Mouse (Mus musculus) stomach, embryonic 16.5 days (tissue): Measurements from ENCODE around the gene Add2. TPM values are rescaled to one million over a fixed set of nuclear protein-coding genes. Genes with fewer than 3 reads are reported as not detected.

ENCODE experiments used
- ATAC-seq: fragments of 200-750 bp; cut with Nextera tagmentation; 2 replicates; pipeline ENCODE4 v1.8.0; 2017; ENCODE audit warnings: moderate number of reproducible peaks, moderate TSS enrichment; ENCODE audit not compliant: insufficient read depth, low FRiP score
- H3K27ac ChIP-seq: fragments of 300-500 bp; sonication (generic); 2 replicates; pipeline ENCODE4 v1.5.1; 2014; ENCODE audit warnings: low read length
- H3K27me3 ChIP-seq: fragments of 300-500 bp; sonication (generic); 2 replicates; pipeline ENCODE4 v1.6.1; 2014; ENCODE audit warnings: low read length, control low read depth, mixed read lengths; ENCODE audit not compliant: control insufficient read depth, insufficient read depth
- H3K36me3 ChIP-seq: fragments of 300-500 bp; sonication (generic); 2 replicates; pipeline ENCODE4 v1.6.1; 2014; ENCODE audit warnings: low read length; ENCODE audit not compliant: control insufficient read depth, insufficient read depth
- H3K4me1 ChIP-seq: fragments of 300-500 bp; sonication (generic); 2 replicates; pipeline ENCODE4 v1.6.1; 2014; ENCODE audit warnings: low read length, control low read depth, mixed read lengths; ENCODE audit not compliant: control insufficient read depth, insufficient read depth
- H3K4me2 ChIP-seq: fragments of 300-500 bp; sonication (generic); 2 replicates; pipeline ENCODE4 v1.6.1; 2014; ENCODE audit warnings: low read depth, low read length, mixed read lengths
- H3K4me3 ChIP-seq: fragments of 300-500 bp; sonication (generic); replicated peaks from 2 replicates; pipeline ENCODE4 v1.5.1; 2014; ENCODE audit warnings: mild to moderate bottlenecking, low read length
- H3K9ac ChIP-seq: fragments of 300-500 bp; sonication (generic); 2 replicates; pipeline ENCODE4 v1.6.1; 2014; ENCODE audit warnings: low read length
- H3K9me3 ChIP-seq: fragments of 300-500 bp; sonication (generic); replicated peaks from 2 replicates; pipeline ENCODE4 v1.6.1; 2016; ENCODE audit warnings: low read length, control low read depth; ENCODE audit not compliant: control insufficient read depth
- WGBS: fragments of 180-500 bp; shearing (Covaris S2); extraction: QIAGEN DNeasy Blood & Tissue Kit; methylation state at CpG from one replicate; pipeline ENCODE4 v1.1.7; 2014; 5-methylcytosine and 5-hydroxymethylcytosine counted together
- polyA plus RNA-seq: library from polyadenylated mRNA; unstranded; fragments of >200 nt; fragmentation: Nextera tagmentation; extraction: Ambion mirVana; gene quantifications from 2 replicates; pipeline ENCODE4 v1.2.1, GENCODE M21; 2015

Add2 gene
- polyA plus RNA-seq, 1 experiment from 2014 or later, result 8.6 TPM

DNA sequence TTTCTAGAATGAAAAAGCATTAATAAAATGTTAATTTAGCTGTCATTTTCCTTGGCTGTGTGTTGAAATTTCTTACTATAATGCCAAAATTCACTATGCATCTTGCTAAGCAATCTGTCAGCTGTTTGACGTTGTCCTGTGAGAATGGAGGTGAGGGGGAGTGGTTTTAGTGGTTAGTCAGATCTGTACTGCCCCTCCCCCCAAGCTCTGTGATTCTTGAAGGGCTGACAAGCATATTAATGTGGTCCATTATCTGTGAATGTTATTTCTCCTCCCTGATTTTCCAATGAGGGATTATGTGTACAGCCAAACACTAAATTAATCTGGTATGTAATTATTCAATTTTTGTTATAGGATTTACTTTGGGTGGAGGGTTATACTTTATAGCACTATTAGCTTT, 30.0 kb downstream of the Add2 start:
- H3K9me3 ChIP-seq, result no peaks in the 10 kb centered on the region
- no peaks in the 10 kb centered on the region for H3K4me1 ChIP-seq
- H3K36me3 ChIP-seq, result no peaks in the 10 kb centered on the region
- H3K27me3 ChIP-seq, result no peaks in the 10 kb centered on the region
- no peak overlapping the region for H3K4me3 ChIP-seq
- no peak overlapping the region for H3K27ac ChIP-seq
- ATAC-seq, result no peak
- H3K9ac ChIP-seq, result no peak overlapping the region
- 0% methylated on average over 1 of the region's 1 CpGs for WGBS
- no peak overlapping the region for H3K4me2 ChIP-seq

- Histone ChIP-seq H3K27me3 (no peaks in the 10 kb centered on the region), H3K27ac (no peak overlapping the region), H3K9ac (no peak overlapping the region), H3K9me3 (no peaks in the 10 kb centered on the region), H3K4me1 (no peaks in the 10 kb centered on the region), H3K4me3 (no peak overlapping the region), H3K36me3 (no peaks in the 10 kb centered on the region), H3K4me2 (no peak overlapping the region)
- ATAC-seq, result no peak
- WGBS, result 28% methylated on average over 7 of the region's 7 CpGs
These were observed 30.8 kb downstream of the Add2 start for GRCm38 (mm10) chr6:86059151-86059853.

DNA sequence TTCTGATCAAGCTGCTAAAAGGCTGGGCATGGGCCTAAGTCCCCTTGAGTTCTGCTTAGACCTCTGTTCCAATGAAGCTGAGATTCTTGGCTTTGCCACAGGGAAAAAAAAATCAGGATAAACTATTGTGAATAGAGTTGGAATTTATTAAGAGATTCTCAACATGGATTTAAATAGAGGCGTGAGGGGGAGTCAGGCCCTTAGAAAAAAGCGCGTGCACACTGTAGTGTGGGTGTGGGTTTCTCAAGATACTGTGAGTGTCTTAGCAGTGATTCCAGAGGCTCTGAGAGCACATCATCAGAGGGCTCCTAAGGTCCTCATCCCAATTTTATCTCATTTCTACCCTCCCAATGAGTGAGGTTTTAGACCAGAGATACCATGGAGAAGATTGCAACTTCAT, 31.7 kb downstream of the Add2 start:
- no peaks in the 10 kb centered on the region for H3K9me3 ChIP-seq
- no peak overlapping the region for H3K9ac ChIP-seq
- ATAC-seq, result no peak
- H3K27me3 ChIP-seq, result no peaks in the 10 kb centered on the region
- no peak overlapping the region for H3K4me2 ChIP-seq
- WGBS, result 93% methylated on average over 3 of the region's 3 CpGs
- no peak overlapping the region for H3K27ac ChIP-seq
- H3K4me1 ChIP-seq, result no peaks in the 10 kb centered on the region
- H3K4me3 ChIP-seq, result no peak overlapping the region
- no peaks in the 10 kb centered on the region for H3K36me3 ChIP-seq

DNA sequence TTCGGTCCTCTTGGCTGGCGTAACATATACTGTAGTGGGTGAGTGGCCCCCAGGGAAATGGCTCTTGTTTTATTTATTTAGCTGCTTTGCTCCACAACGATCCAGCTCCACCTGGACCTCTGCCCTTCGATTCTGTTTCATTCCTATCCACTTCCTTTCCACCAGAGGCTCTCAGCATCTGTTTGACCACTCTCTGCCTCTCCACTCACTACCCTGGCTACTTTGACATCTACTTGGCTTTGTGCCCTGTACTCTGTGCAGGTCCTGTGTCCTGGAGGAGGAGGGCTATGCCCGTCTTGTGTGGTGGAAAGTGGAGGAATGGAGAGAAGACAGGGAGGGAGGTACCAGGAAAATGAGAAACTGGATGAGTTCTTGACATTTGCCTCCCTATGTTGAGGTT, 33.7 kb downstream of the Add2 start:
- Histone ChIP-seq H3K9me3 (no peaks in the 10 kb centered on the region), H3K4me2 (no peak overlapping the region), H3K36me3 (no peaks in the 10 kb centered on the region), H3K4me1 (no peaks in the 10 kb centered on the region), H3K9ac (no peak overlapping the region), H3K27ac (no peak overlapping the region), H3K4me3 (no peak overlapping the region), H3K27me3 (no peaks in the 10 kb centered on the region)
- WGBS, result 43% methylated on average over 5 of the region's 5 CpGs
- ATAC-seq, result no peak

DNA sequence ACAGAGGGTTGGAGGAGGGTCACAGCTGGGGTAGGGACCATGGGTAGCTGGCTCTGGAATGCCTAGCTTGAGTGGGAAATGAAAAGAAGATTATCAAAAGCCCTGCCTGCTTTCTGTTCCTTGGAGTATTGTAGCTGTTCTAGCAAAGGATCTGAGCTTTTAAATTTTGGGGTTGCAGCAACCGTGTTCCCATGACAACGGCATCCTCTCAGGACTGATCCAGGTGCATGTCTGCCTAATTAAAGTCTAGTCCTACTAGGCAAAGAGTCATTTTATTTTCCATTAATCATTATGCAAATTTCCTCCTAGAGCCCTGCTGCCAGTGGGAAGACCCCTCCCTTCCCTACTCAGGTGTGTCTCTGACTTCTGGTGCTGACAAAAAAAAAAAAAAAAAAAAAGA, 34.2 kb downstream of the Add2 start:
- H3K4me3 ChIP-seq, result no peak overlapping the region
- H3K9ac ChIP-seq, result no peak overlapping the region
- H3K4me2 ChIP-seq, result no peak overlapping the region
- 89% methylated on average over 2 of the region's 2 CpGs for WGBS
- no peaks in the 10 kb centered on the region for H3K4me1 ChIP-seq
- H3K36me3 ChIP-seq, result no peaks in the 10 kb centered on the region
- no peak overlapping the region for H3K27ac ChIP-seq
- H3K9me3 ChIP-seq, result no peaks in the 10 kb centered on the region
- no peaks in the 10 kb centered on the region for H3K27me3 ChIP-seq
- ATAC-seq, result no peak

GRCm38 (mm10) chr6:86064318-86065016, 36.0 kb downstream of the Add2 start:
- H3K4me3 ChIP-seq, result no peak overlapping the region
- H3K9ac ChIP-seq, result no peak overlapping the region
- H3K4me2 ChIP-seq, result no peak overlapping the region
- H3K9me3 ChIP-seq, result no peaks in the 10 kb centered on the region
- no peaks in the 10 kb centered on the region for H3K4me1 ChIP-seq
- H3K36me3 ChIP-seq, result no peaks in the 10 kb centered on the region
- no peak for ATAC-seq
- H3K27me3 ChIP-seq, result no peaks in the 10 kb centered on the region
- 52% methylated on average over 6 of the region's 6 CpGs for WGBS
- H3K27ac ChIP-seq, result no peak overlapping the region

DNA sequence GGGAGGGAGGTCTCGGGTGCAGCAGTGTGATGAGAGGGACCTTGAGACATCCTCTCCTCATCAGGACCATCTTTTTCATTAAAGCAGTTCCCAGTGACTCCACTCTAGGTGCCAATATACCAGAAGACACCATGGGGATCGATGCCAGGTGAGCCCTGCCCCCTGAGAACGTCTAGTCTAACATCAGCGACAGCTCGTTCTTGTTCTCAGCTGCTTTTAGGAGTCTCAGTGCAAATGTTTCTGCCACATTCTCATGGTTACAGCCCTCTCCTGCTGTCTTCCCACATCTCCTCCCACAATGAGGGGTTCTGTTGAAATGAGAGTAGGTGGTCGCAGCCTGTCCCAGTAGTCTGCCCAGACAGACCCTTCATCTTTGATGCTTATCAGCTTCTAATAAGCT, 38.2 kb downstream of the Add2 start:
- no peak overlapping the region for H3K9ac ChIP-seq
- ATAC-seq, result no peak
- no peak overlapping the region for H3K4me3 ChIP-seq
- no peaks in the 10 kb centered on the region for H3K9me3 ChIP-seq
- H3K27me3 ChIP-seq, result no peaks in the 10 kb centered on the region
- H3K4me1 ChIP-seq, result no peaks in the 10 kb centered on the region
- no peak overlapping the region for H3K4me2 ChIP-seq
- H3K36me3 ChIP-seq, result no peaks in the 10 kb centered on the region
- 79% methylated on average over 6 of the region's 6 CpGs for WGBS
- H3K27ac ChIP-seq, result no peak overlapping the region

- Histone ChIP-seq H3K9me3 (no peaks in the 10 kb centered on the region), H3K27ac (no peak overlapping the region), H3K9ac (no peak overlapping the region), H3K4me2 (no peak overlapping the region), H3K4me1 (no peaks in the 10 kb centered on the region), H3K36me3 (no peaks in the 10 kb centered on the region), H3K4me3 (no peak overlapping the region), H3K27me3 (no peaks in the 10 kb centered on the region)
- ATAC-seq, result no peak
- 55% methylated on average over 5 of the region's 5 CpGs for WGBS
These were observed 38.7 kb downstream of the Add2 start for GRCm38 (mm10) chr6:86067145-86067544.

- H3K27me3 ChIP-seq, result no peaks in the 10 kb centered on the region
- no peak overlapping the region for H3K27ac ChIP-seq
- H3K36me3 ChIP-seq, result no peaks in the 10 kb centered on the region
- H3K4me3 ChIP-seq, result no peak overlapping the region
- no peak overlapping the region for H3K4me2 ChIP-seq
- ATAC-seq, result no peak
- no peak overlapping the region for H3K9ac ChIP-seq
- 66% methylated on average over 5 of the region's 5 CpGs for WGBS
- H3K9me3 ChIP-seq, result no peaks in the 10 kb centered on the region
- H3K4me1 ChIP-seq, result no peaks in the 10 kb centered on the region
These were observed 40.5 kb downstream of the Add2 start for GRCm38 (mm10) chr6:86069009-86069408.
